Mouse (Mus musculus) naive thymus-derived CD4-positive, alpha-beta T cell, adult 5 months (primary cell): ENCODE results near the gene Sval3. TPM values are rescaled to one million over a fixed set of nuclear protein-coding genes. Genes with fewer than 3 reads are reported as not detected.

Experiments used
- polyA plus RNA-seq: library from polyadenylated mRNA; unstranded; fragments of 100-300 nt; shearing (Covaris generic); gene quantifications from one replicate; pipeline ENCODE4 v1.2.1, GENCODE M21; 2017

Sval3 gene
- not detected for polyA plus RNA-seq

GRCm38 (mm10) chr6:41967840-41968239 is at the start of gene Sval3:
Gene Sval3 (plus strand): TSS chr6:41968140.

GRCm38 (mm10) chr6:41951330-41951729 is 16.6 kb upstream of the Sval3 start, which contains the start of gene Sval1:
Gene Sval1 (plus strand): TSS chr6:41951630.

Other genes with a start within 250 kb of the Sval3 start
- gene Olfr459, start 193.0 kb upstream of the Sval3 start, polyA plus RNA-seq, result not detected
- gene Pip, start 120.6 kb upstream of the Sval3 start, polyA plus RNA-seq, result not detected
- not detected for gene Sval2, start 115.2 kb upstream of the Sval3 start, polyA plus RNA-seq
- not detected for gene Sval1, start 16.5 kb upstream of the Sval3 start, polyA plus RNA-seq
- gene Sva, start 70.3 kb downstream of the Sval3 start, polyA plus RNA-seq, result not detected
- 0.37 TPM for gene Tas2r139, start 172.8 kb downstream of the Sval3 start, polyA plus RNA-seq
- gene Tas2r144, start 247.2 kb downstream of the Sval3 start, polyA plus RNA-seq, result not detected